Mouse (Mus musculus) adrenal gland (tissue): ENCODE data around the gene Cldn4.

ENCODE experiments used
- intact Hi-C: fragments of 180-260 bp; cut with DNase I; formaldehyde crosslinking; loops from one replicate; pipeline ENCODE4 v1.15.1; 2025

The Cldn4 gene

GRCm38 (mm10) chr5:134933281-134933680, 13.5 kb downstream of the Cldn4 start:
- intact Hi-C loops, result no loop called here

GRCm38 (mm10) chr5:134932903-134933276, 13.8 kb downstream of the Cldn4 start:
- intact Hi-C loops, result loop anchor here (1.0 kb wide), 1 partner anchor 32 kb away; no protein-coding TSS in a partner anchor

- intact Hi-C loops, result loop anchor here (1.0 kb wide), 1 partner anchor 33 kb away; no protein-coding TSS in a partner anchor
Observed at GRCm38 (mm10) chr5:134932179-134932902, 14.4 kb downstream of the Cldn4 start, which contains the start of gene Mettl27. TSS of gene Mettl27 (plus strand) at chr5:134932368.

DNA sequence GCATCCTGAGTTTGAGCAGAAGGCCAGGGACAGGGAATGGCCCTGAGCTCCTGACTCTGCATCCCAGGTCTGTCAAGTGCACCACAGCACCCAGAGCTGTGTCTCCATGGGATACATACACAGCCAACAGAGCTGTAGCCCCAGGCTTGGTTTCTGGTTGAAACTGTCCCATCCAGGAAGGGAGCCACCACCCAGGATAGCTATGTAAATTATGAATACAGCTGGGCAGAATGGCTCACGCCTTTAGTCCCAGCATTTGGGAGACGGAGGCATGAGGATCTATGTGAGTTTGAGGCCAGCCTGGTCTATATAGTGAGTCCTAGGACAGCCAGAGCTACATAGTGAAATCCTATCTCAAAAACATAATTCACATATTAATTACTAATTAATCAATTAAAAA, 16.7 kb downstream of the Cldn4 start:
- intact Hi-C loops, result no loop called here

DNA sequence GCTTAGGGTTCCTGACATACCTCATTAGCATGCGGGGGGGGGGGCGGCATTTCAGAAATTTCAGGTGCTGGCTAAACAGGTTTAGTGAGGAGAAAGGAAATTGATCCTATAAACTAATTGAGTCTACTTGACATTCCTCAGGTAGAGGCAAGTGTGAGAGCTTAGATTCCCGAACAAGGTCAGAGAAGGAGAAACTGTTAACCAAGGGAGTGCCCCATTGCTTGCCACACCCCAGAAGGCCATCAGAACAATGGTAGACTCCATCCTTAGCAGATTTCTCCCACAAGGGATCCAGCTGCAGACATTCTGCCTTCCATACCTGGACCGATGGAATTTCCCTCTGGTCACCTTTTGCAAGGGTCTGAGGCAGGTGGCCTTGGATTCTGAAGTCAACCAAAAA, 20.0 kb downstream of the Cldn4 start:
- intact Hi-C loops, result no loop called here

GRCm38 (mm10) chr5:134923141-134923540, 23.6 kb downstream of the Cldn4 start:
- intact Hi-C loops, result no loop called here

- intact Hi-C loops, result no loop called here
Observed at GRCm38 (mm10) chr5:134921106-134921505, 25.6 kb downstream of the Cldn4 start.

DNA sequence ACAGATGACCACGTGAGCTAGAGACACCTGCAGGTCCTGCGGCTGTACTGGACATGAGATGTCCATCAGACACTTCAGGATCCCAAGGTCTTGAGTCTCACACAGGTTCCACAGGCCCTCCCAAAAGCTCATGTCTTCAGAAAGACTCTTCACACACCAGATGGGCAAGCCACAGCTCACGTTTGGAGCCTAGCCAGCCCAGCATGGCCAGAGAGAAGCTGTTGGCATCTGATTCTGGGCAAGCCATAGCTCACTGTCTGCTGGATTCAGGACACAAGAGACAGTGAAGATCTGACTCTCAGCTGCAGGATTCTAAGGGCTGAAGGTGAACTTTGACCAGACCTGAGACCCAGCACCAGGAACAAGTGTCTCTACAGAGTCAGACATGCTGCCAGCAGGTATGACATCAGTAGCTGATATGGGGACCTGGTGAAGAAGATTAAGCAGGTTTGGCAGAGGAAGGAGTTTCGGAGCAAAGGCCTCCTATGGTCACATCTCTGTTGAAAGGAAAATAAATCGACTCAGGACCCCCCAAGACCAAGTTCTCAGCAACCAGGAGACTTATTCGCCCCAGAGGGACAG, 26.5 kb downstream of the Cldn4 start:
- intact Hi-C loops, result no loop called here

DNA sequence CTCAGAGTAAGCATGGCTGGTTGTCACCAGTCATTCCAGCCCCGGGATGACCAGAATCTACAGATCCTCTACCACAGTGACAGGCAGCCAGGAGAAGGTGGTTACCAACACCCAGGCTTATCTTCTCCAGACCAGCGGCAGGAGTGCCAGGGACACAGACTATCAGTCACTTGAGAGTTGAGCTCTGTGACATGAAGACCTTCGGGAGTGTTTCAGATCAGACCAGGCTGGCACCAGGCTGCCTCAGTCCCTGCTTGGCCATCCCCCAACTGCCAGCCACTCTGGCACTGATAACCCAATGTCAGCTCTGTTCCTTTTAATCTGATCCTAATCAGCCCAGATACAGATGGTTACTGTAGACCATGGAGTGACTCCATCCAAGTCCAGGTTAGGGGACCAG, 27.6 kb downstream of the Cldn4 start:
- intact Hi-C loops, result no loop called here

DNA sequence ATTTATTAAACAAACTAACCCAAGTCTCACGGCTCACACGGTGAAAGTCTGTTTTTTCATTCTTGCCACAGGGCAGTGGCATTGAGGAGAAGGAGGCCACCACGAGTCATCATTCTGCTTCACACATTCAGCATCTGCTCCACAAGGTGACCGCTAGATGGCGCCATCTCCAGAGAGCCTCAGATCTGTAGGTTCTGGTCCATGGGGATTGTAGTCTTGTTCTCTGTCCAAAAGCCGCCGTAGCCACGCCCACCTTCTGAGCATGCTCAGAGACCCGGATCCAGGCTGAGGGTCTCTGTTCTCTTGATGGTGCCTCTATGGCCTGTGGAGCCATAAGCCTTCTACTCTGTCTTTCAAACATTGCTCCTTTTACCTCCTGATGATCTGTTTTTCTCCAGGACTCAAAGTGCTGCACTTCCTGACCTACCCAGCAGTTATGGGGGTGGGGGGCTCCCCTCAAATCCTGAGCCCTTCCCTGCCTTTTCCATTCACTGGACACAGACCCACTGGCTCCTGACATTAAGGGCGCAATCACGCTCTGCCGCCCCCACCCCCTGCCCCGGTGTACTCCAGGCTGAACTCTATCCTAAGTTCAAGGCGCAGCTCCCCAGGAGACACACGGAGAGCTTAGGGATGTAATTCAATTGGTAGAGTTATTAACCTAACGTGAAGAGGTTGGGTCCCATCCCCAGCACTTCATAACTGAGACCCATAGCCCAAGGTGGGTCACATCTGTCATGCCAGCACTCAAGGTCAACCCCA, 28.5 kb downstream of the Cldn4 start:
- intact Hi-C loops, result no loop called here

DNA sequence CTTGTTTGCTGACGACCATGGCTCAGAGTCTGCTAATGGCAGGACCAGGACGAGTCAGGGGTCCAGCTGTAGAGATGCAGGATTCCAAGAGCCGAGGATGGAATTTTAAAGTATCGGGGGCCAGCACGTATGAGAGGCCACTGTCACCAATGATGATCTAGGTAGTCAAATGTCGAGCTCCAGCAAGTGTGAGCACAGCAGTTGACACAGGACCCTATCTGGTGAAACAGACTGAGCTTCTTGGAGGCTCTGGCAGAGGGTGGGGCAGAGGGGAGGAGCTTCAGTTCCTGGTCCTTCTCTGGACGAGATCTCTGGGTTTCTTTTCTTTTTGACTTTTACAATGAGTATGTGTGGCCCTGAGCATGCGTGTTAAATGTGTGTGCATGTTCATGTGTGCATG, 31.4 kb downstream of the Cldn4 start, which contains the start of gene Cldn13:
Gene Cldn13 (minus strand): TSS at position 216 of the 400 bp plus-strand sequence.
- intact Hi-C loops, result no loop called here

DNA sequence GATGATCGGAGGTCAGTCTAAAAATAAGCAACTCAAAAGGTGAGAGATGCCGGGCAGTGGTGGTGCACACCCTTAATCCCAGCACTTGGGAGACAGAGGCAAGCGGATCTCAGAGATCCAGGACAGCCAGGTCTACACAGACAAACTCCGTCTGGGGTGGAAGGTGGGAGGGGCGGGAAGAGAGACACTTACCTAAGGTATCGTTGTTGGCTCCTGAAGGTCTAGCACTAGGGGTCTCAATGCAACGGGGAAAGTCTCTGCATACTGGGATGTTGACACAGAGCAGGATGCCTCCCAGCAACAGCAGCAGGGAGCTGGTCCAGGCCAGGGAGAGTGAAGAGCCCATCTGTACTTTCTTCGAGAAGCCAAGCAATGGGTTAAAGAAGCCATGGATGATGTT, 32.2 kb downstream of the Cldn4 start:
- intact Hi-C loops, result no loop called here

DNA sequence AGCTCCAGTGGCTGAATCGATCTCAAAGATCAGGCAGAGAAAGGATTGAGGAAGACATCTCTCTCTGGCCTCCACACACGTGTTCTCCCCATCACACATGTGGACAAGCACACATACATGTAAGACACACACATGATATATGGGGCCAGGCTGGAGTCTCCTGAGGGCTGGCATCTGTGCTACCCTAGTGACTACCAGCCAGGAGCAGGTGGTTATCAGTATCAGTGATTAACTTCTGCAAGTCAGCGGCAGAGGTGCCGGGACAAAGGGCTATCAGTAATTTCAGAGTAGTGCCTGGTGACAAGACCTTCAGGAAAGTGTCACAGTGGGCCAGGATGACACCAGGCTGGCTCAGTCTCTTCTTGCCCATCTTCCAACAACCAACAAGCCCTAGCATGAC, 33.0 kb downstream of the Cldn4 start:
- intact Hi-C loops, result no loop called here

GRCm38 (mm10) chr5:134913352-134913751, 33.4 kb downstream of the Cldn4 start:
- intact Hi-C loops, result no loop called here

DNA sequence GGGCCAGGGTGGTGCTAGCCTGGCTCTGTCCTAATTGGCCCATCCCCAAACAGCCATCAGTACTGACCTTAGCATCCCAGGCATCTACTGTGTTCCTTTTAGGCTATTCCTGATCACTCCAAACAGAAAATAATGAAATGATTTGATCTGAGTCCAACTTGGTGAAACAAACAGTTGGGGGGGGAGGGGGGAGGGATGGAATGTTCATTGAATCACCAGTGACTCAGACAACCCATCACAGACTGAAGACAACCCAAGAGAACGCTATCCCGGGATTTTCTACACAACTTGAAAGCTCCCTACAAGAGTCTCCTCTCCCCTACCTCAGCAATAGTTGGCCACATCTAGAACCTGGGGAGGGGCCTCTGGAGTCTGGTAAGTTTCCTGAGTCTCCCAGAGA, 34.8 kb downstream of the Cldn4 start:
- intact Hi-C loops, result no loop called here

DNA sequence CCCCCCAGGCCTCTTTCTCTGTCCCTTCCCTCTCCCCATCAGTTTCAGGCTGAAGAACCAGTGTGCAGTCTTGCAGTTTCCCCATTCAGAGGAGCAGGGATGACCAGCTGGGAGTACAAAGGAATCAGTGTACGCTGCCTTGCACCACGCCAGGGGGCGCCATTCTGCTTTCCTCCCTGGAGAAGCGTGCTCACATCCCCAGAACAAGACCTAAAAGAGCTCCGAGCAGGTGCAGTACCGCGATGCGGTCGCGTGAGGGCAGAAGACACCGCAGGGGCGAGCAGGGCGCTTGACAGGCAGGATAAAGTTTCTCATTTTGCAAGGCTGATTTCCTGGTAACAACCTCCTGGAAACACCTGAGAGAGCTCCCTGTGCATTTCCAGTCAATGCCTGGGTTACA, 39.6 kb downstream of the Cldn4 start:
- intact Hi-C loops, result loop anchor here (1.0 kb wide), 1 partner anchor 58 kb away; no protein-coding TSS in a partner anchor

- intact Hi-C loops, result loop anchor here (1.0 kb wide), 1 partner anchor 59 kb away; no protein-coding TSS in a partner anchor
Observed at GRCm38 (mm10) chr5:134906633-134907032, 40.1 kb downstream of the Cldn4 start, which contains the start of gene Tmem270. TSS of gene Tmem270 (minus strand) at chr5:134906733.

- intact Hi-C loops, result loop anchor here (1.0 kb wide), 1 partner anchor 153 kb away; no protein-coding TSS in a partner anchor
Observed at GRCm38 (mm10) chr5:134901644-134902027, 45.1 kb downstream of the Cldn4 start.

DNA sequence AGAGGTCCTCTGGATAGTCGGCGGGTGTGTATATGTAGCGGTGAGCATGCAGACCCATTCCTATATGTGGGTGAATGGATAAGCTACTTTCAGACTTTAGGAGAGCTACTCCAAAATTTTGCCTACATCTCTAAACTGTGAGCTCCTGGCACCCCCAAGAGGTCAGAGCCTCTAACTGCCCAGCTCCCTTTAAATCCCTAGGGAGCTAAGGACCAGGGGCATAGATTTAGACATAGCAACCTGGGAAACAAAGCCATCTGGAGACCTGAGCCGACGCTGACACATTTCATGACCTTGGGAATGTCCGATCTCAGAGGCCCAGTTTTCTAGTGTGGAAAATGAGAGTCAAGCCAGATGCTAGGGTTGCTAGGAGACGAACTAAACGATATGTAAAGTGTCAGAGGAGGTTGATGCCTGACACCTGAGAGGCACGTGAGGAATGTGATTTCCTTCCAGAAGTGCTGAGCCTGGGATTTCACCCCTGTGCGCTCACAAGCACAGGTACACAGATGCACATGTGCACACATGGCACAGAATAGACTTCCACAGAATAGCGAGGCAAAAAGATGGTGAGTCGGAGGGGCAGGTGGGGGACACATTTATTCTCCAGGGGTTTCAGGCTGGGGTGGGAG, 45.6 kb downstream of the Cldn4 start:
- intact Hi-C loops, result loop anchor here (1.0 kb wide), 1 partner anchor 153 kb away; no protein-coding TSS in a partner anchor

GRCm38 (mm10) chr5:134897596-134897995, 49.1 kb downstream of the Cldn4 start:
- intact Hi-C loops, result loop anchor here (10.0 kb wide), 1 partner anchor 403 kb away; no protein-coding TSS in a partner anchor

- intact Hi-C loops, result loop anchor here (10.0 kb wide), 1 partner anchor 402 kb away; no protein-coding TSS in a partner anchor
Observed at GRCm38 (mm10) chr5:134896965-134897364, 49.8 kb downstream of the Cldn4 start.
